Mouse (Mus musculus): ENCODE measurements at regions not wholly inside any gene's neighbourhood (a gene's known extent, or its start where the extent isn't known, plus 50 kb on each side); places are given as distances from the start of the nearest gene placed in this dataset.

DNA sequence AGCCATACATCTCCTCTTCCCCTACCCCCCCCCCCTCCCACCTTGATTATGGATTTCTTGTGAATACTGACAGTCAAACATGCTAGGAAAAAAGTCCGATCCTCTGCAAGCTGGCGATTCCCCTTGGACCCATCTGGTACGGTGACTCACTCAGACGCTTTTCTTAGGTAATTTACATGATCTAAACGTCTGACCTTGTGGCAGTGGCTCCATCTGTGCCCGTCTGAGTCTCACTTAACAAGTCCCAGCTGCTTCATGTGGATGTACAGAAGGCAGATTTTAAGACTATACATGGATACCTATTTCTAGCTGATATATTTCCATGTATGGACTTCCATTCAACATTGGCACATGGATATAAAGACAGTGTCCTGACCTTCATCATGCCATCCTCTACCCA, 481.0 kb downstream of the Lipi start:
- Histone ChIP-seq H3K4me3 (replicated peaks; ENCODE audit: insufficient read depth, low read depth, low read length) (no peak overlapping the region), H3K27me3 (ENCODE audit: control insufficient read depth, insufficient read depth, low read length) (no peaks in the 10 kb centered on the region), H3K4me1 (ENCODE audit: control insufficient read depth, insufficient read depth, low read length) (no peaks in the 10 kb centered on the region), H3K27ac (ENCODE audit: insufficient read depth, low read length) (no peak overlapping the region)
- no peak for DNase-seq
- 37% methylated on average over 6 of the region's 6 CpGs for WGBS
- TF ChIP-seq POLR2A (IDR thresholded peaks at IDR 0.05; ENCODE audit: borderline replicate concordance, insufficient read depth, low read length) (no peak), CTCF (IDR thresholded peaks at IDR 0.05; ENCODE audit: borderline replicate concordance, insufficient read depth, low read depth, low read length) (no peak)

- no peaks in the 10 kb centered on the region for H3K4me1 ChIP-seq (ENCODE audit: control insufficient read depth, insufficient read depth, low read length)
- no peak overlapping the region for H3K27ac ChIP-seq (ENCODE audit: insufficient read depth, low read length)
- H3K4me3 ChIP-seq (replicated peaks; ENCODE audit: insufficient read depth, low read depth, low read length): no peak overlapping the region
- WGBS: 47% methylated on average over 6 of the region's 6 CpGs
- no peak for TF ChIP-seq CTCF (IDR thresholded peaks at IDR 0.05; ENCODE audit: borderline replicate concordance, insufficient read depth, low read depth, low read length)
- TF ChIP-seq POLR2A (IDR thresholded peaks at IDR 0.05; ENCODE audit: borderline replicate concordance, insufficient read depth, low read length): no peak
- no peaks in the 10 kb centered on the region; the same call in 1 of the 2 replicates for H3K27me3 ChIP-seq (ENCODE audit: control insufficient read depth, insufficient read depth, low read length)
- DNase-seq: no peak
These were observed 492.7 kb downstream of the Lipi start for GRCm38 (mm10) chr16:75093163-75093562.

- H3K4me3 ChIP-seq (replicated peaks; ENCODE audit: insufficient read depth, low read depth, low read length): peak overlapping the region; percentile 39
- no peaks in the 10 kb centered on the region; the same call in 1 of the 2 replicates for H3K27me3 ChIP-seq (ENCODE audit: control insufficient read depth, insufficient read depth, low read length)
- WGBS: 3% methylated on average over 12 of the region's 12 CpGs
- H3K27ac ChIP-seq (ENCODE audit: insufficient read depth, low read length): no peak overlapping the region
- no peaks in the 10 kb centered on the region for H3K4me1 ChIP-seq (ENCODE audit: control insufficient read depth, insufficient read depth, low read length)
- DNase-seq: peak in 1 of 2 experiments; percentile 2
- TF ChIP-seq POLR2A (IDR thresholded peaks at IDR 0.05; ENCODE audit: borderline replicate concordance, insufficient read depth, low read length) (no peak), CTCF (IDR thresholded peaks at IDR 0.05; ENCODE audit: borderline replicate concordance, insufficient read depth, low read depth, low read length) (no peak)
These were observed 493.3 kb downstream of the Lipi start for GRCm38 (mm10) chr16:75092471-75093130.

DNA sequence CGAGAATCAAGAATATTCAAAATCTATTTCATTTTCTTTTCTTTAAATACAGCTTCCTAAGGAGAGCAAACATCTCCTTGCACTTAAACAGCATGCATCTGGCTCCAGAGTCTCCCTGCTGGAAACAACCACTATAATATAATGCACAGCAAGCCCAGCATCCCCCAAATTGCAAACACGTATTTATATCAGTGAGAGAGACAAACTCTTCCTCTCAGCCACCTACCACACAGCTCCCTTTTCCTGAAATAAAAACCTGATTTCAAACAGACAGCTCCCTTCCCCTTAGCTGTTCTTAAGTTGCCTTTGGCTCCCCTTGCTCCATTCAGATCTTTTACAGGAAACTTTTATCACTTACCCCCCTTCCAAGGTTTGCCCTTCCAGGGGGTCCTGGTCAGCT, 493.9 kb downstream of the Lipi start:
- H3K27ac ChIP-seq (ENCODE audit: insufficient read depth, low read length): no peak overlapping the region
- no peak overlapping the region for H3K4me3 ChIP-seq (replicated peaks; ENCODE audit: insufficient read depth, low read depth, low read length)
- no peak for DNase-seq
- WGBS: 48% methylated on average over 2 of the region's 2 CpGs
- no peaks in the 10 kb centered on the region for H3K4me1 ChIP-seq (ENCODE audit: control insufficient read depth, insufficient read depth, low read length)
- no peaks in the 10 kb centered on the region; the same call in 1 of the 2 replicates for H3K27me3 ChIP-seq (ENCODE audit: control insufficient read depth, insufficient read depth, low read length)
- no peak for TF ChIP-seq CTCF (IDR thresholded peaks at IDR 0.05; ENCODE audit: borderline replicate concordance, insufficient read depth, low read depth, low read length)

- no peak for DNase-seq
- no peak for TF ChIP-seq POLR2A (IDR thresholded peaks at IDR 0.05; ENCODE audit: borderline replicate concordance, insufficient read depth, low read length)
- TF ChIP-seq CTCF (IDR thresholded peaks at IDR 0.05; ENCODE audit: borderline replicate concordance, insufficient read depth, low read depth, low read length): no peak
- WGBS: 51% methylated on average over 6 of the region's 6 CpGs
- Histone ChIP-seq H3K4me3 (replicated peaks; ENCODE audit: insufficient read depth, low read depth, low read length) (no peak overlapping the region), H3K4me1 (ENCODE audit: control insufficient read depth, insufficient read depth, low read length) (no peaks in the 10 kb centered on the region), H3K27ac (ENCODE audit: insufficient read depth, low read length) (no peak overlapping the region), H3K27me3 (ENCODE audit: control insufficient read depth, insufficient read depth, low read length) (no peaks in the 10 kb centered on the region; the same call in 1 of the 2 replicates)
These were observed 496.4 kb downstream of the Lipi start for GRCm38 (mm10) chr16:75089383-75090035.

DNA sequence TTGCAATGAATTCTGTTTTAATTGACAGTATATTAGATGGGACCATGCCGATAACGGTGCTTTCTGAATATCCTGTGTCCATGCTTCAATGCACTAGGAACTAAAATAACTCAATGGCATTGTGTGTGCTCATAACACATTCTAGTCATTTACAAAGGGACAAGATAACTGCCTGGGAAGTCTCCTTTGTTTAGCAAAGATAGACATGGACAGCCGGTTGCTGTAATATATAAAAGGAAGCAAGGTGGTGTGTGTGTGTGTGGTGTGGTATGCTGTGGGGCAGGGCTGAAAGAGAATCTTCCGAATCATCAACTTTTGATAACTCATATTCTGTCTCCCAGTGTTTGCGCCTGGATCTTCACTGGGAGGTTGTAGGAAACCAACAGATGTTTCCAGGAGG, 497.2 kb downstream of the Lipi start:
- no peak for DNase-seq
- 54% methylated on average over 5 of the region's 5 CpGs for WGBS
- TF ChIP-seq CTCF (IDR thresholded peaks at IDR 0.05; ENCODE audit: borderline replicate concordance, insufficient read depth, low read depth, low read length) (no peak), POLR2A (IDR thresholded peaks at IDR 0.05; ENCODE audit: borderline replicate concordance, insufficient read depth, low read length) (no peak)
- Histone ChIP-seq H3K27me3 (ENCODE audit: control insufficient read depth, insufficient read depth, low read length) (no peaks in the 10 kb centered on the region; the same call in 1 of the 2 replicates), H3K27ac (ENCODE audit: insufficient read depth, low read length) (no peak overlapping the region), H3K4me3 (replicated peaks; ENCODE audit: insufficient read depth, low read depth, low read length) (no peak overlapping the region), H3K4me1 (ENCODE audit: control insufficient read depth, insufficient read depth, low read length) (no peaks in the 10 kb centered on the region)

- TF ChIP-seq CTCF (IDR thresholded peaks at IDR 0.05; ENCODE audit: borderline replicate concordance, insufficient read depth, low read depth, low read length): no peak
- no peak for TF ChIP-seq POLR2A (IDR thresholded peaks at IDR 0.05; ENCODE audit: borderline replicate concordance, insufficient read depth, low read length)
- Histone ChIP-seq H3K4me1 (ENCODE audit: control insufficient read depth, insufficient read depth, low read length) (no peaks in the 10 kb centered on the region), H3K27me3 (ENCODE audit: control insufficient read depth, insufficient read depth, low read length) (no peaks in the 10 kb centered on the region), H3K27ac (ENCODE audit: insufficient read depth, low read length) (no peak overlapping the region), H3K4me3 (replicated peaks; ENCODE audit: insufficient read depth, low read depth, low read length) (no peak overlapping the region)
- 85% methylated on average over 5 of the region's 5 CpGs for WGBS
- DNase-seq: no peak
These were observed 520.6 kb downstream of the Lipi start for GRCm38 (mm10) chr16:75065281-75065680.

- H3K27me3 ChIP-seq (ENCODE audit: control insufficient read depth, insufficient read depth, low read length): no peaks in the 10 kb centered on the region
These were observed 532.9 kb downstream of the Lipi start for GRCm38 (mm10) chr16:75052953-75053352.

More at GRCm38 (mm10) chr16:75052953-75053352, 532.9 kb downstream of the Lipi start:
- Histone ChIP-seq H3K4me1 (ENCODE audit: control insufficient read depth, insufficient read depth, low read length) (no peaks in the 10 kb centered on the region), H3K4me3 (replicated peaks; ENCODE audit: insufficient read depth, low read depth, low read length) (no peak overlapping the region), H3K27ac (ENCODE audit: insufficient read depth, low read length) (no peak overlapping the region)
- no peak for DNase-seq
- no peak for TF ChIP-seq POLR2A (IDR thresholded peaks at IDR 0.05; ENCODE audit: borderline replicate concordance, insufficient read depth, low read length)
- TF ChIP-seq CTCF (IDR thresholded peaks at IDR 0.05; ENCODE audit: borderline replicate concordance, insufficient read depth, low read depth, low read length): no peak
